Mouse (Mus musculus) T-helper 1 cell (primary cell): ENCODE measurements around the gene Glod4.

Experiments used
- in situ Hi-C: fragments of 300-600 bp; cut with MboI, MseI; formaldehyde crosslinking; loops from one replicate; pipeline ENCODE4 v1.15.1; 2025; ENCODE audit warnings: high pct_unique_total_duplicates

Glod4 gene

DNA sequence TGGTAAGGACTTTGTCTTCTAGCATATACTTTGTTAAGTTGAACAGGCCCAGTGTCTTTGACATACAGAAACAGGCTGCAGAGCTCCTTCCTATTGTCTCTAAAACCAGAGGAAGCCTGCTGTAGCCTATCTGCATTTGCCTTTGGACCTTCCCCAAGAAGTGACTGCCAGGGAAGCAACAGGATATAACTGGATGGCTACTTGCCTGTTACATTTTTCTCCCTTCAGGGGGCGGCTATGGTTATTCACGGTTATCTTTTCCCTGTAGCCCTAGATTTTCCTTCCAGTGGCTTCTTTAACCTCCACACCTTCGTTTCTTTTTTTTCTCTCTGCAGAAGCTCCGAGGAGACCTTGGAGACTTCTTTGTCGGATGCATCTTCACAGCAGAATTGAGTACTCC, 36.7 kb downstream of the Glod4 start:
- in situ Hi-C loops: no loop called here

DNA sequence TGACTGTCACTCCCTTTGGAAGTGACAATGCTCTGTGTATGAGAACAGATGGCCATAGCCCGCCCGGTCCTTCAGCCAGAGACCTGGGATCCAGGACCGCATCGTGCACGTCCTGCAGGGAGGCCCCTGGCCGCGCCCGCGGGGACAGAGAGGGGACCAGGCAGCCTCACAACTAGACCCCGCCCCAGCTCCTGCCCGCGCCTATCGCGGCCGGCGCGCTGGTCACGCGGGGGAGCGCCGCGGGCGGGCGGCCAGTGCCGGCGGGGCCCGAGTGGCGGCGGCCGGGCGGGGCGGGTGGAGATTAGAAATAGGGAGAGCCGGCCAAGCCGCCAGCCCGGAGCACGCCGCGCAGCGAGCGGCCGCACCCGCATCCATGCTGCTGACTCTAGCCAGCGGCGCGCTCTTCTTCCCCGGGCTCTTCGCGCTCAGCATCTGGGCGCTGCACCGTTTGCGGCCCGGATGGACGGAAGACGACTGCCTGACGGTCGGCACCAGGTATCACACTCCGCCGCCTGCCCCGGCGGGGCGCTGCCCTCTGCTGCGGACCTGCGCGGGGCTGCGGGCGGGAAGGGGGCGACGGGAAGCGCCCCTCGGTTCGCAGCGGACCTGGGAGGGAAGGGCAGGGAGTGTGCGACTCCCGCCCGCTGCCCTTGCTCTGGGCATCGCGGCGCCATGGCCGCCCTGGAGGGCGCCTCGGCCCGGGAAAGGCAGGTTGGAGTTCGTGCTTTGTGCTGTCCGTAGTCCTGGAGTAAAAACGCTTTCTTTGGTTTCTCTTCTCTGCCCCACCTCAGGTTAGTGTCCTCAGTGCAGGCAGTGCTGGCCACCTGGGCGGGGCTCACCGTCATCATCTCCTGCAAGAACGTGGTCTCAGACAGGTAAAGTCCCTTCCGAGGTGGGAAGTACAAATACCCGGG, 41.5 kb downstream of the Glod4 start:
- in situ Hi-C loops: no loop called here

DNA sequence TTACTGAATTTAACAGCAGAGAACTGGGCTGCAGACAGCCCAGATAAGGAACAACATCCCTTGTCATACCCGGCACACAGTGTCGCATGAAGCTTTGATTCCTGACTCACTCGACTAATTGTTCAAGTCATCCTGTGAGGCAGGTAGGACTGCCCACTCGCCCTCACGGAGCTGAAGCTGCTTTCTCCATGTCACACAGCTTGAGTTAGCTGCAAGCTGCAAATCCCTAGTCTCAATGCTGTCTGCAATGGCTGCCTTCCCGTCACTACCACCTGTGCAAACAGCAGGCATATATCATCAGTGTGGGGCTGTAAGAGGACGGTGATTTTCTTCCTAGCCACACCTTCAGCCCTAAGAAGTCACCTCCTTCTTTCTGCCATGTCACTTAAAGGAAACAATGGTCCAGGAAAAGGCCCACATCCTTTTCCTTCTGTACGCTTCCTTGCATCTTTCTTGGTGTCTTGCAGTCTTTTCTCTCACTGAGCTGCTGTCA, 46.5 kb downstream of the Glod4 start:
- in situ Hi-C loops: no loop called here

DNA sequence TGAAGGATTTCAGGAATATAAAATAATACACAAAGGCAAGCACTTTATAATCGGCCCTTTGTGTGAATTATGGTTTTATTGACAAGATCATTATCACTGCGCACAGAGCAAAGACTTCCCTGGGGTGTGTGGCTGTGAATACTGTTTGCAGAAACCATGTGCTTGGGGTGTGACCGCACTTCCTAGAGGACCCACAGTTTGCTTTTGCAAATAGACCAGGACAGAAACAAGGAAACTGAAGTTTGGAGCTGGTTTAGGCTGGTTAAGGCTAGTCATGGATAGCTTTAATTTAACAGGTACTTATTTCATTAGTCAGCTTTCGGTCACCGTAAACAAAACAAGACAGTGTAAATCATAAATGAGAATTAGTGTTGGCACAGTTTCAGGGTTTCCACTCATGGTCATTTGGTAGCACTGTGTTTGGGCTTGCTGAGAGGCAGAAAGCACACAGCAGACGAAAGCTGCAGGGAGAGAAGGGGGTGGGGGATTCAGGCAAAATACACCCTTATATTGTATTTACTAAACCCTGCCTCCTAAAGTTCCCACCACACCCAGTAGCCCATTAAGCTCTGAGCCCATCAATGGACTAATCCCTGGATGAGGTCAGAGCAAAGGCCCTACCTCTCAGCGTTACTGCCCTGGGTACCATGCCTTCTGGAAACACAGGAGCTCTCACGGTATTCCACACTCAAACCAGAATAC, 47.1 kb downstream of the Glod4 start:
- in situ Hi-C loops: no loop called here

DNA sequence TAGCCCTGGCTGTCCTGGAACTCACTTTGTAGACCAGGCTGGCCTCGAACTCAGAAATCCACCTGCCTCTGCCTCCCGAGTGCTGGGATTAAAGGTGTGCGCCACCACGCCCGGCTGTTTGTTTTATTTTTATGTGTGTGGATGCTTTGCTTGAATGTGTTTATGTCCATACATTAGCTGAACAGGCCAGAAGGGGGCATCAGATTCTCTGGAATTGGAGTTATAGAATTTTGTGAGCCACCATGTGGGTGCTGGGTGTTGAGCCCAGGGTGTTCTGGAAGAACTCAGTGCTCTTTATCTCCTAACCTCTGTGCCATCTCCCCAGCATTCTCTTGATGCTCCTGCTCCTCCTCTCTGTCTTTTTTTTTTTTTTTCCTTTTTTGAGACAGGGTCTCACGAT, 56.6 kb downstream of the Glod4 start:
- in situ Hi-C loops: no loop called here

DNA sequence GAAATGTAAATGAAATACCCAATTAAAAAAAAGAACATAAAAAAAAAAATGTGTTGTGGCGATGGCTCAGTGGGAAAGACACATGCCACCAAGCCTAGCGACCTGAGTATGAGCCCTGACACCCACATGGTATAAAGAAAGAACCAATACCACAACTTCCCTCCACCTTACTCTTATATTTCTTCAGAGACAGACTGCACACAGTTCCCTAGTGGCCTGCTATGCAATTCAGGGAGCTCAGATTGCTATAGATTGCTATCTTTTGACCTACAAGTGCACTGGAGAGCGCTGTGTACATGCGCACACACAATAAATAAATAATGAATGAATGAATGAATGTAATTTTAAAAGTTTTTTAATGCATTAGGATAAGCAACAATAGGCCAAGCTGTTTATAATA, 59.8 kb downstream of the Glod4 start:
- in situ Hi-C loops: no loop called here

DNA sequence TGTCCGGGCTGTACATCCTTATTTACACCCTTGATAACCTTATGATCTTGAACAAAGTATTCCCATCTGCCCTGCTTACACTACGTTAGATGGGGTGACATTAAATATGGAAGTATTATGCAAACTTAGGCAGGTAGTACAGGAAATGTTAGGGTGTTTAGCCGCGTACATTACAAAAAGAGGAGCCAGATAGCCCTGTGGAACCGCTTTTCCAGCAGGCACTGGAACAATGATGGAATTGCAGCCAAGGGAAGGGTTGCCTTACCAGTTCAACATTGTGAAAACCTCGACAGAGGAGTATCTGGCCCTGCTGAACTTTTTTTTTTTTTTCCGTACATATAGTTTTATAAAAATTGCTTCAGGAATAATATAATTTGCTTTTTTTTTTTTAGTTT, 63.4 kb downstream of the Glod4 start:
- in situ Hi-C loops: no loop called here

DNA sequence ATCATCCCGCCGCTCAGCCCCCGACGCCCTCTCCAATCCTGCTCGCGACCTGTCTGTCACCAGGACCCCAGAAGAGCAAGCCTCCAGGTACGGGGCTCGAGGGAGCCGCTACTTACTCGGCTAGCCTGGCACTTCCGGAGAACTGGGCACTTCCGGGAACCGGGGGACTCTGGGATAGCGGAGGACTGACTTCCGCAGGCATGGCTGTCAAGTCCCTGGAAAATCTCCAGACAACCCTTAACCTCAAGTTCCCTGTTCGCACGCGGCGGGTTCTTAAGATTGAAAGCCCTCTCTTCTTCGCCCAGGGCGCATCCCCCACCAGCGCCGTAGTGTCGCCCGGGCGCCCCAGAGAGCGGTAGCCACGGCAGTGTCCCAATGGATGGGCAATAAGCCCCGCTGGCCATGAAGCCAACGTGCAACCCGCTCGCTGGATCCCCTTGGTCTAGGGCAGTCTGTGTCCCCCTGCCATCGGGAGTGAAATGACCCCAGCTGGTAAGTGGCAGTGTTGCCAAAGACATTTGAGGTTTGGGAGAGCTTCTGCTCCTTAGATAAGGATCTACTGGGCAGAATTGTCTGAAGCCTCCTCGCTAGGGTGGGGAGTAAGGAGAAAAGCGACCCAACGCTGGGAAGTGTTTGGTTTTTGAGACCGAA, 63.9 kb downstream of the Glod4 start, which contains the start of the genes Vps53 and Fam57a:
Gene Vps53 (minus strand): TSS at position 153 of the 651 bp plus-strand sequence.
Gene Fam57a (plus strand): TSS at position 177 of the 651 bp plus-strand sequence.
- in situ Hi-C loops: no loop called here

DNA sequence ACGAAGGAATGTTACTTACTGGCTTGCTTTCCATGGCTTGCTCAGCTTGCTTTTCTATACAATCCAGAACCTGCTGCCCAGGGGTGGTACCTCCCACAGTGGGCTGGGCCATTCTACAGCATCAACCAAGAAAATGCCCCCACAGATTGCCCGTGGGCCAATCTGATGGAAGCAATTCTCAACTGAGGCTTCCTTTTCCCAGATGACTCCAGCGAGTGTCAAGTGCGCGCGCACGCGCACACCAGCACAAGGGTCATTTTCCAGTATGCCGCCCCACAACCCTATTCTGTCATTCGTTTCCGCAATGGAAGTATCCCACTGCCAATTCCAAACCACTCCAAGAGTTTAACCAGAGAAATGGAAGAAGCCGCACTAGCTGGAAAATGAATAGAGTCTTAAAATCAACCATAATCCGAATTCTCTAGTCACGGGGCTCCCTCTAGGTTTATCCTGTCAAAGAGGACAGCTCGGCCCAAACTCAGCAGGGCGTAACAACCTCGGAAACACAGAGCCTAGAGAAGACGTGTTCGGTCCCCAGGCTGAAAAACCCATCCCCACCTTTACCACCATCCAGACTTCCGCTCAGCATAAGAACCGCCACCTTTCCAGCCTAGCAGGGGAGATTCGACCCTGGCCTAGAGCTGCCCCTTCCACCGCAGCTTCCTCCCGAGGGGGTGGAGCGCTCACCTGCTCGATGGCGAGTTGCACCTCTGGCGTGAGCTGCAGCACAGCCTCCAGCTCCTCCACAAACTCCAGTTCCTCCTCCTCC, 64.6 kb downstream of the Glod4 start:
- in situ Hi-C loops: no loop called here

DNA sequence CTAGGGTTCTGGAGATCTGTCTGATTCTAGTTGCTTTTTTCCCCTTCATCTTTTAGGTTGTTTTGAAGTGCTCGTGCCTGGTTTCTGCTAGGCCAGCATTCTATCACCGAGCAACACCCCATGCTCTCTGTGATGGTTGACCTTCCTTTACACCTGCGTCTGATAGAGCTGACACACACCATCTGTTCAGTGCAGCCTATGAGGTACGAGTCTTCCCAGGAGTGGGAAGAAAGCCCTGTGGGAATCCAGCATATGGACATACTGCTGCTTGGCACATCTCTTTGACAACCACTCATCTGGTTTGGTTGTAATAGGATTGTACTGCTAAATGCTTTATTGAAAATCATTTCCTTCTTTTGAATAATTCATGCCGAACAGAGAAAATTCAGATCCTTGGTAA, 73.3 kb downstream of the Glod4 start:
- in situ Hi-C loops: no loop called here

DNA sequence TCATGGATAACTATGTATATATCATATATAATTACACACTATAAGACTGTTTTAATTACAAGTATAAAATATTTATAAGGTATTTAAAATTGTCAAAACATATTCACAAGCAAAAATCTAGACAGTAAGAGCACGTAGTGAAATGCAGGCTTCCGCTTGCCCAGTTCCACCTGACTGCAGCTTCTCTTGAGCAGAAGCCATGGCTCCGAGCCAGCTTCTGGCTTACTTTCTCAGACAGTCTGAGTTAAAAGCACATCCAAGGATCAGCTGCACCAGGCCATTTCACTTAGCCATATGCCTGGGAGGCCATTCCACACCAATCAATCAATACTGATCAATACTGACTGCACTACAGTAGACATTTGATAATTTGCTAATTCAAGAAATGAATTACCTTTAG, 74.5 kb downstream of the Glod4 start:
- in situ Hi-C loops: loop anchor here (5.0 kb wide), 1 partner anchor 82 kb away; no protein-coding TSS in a partner anchor

DNA sequence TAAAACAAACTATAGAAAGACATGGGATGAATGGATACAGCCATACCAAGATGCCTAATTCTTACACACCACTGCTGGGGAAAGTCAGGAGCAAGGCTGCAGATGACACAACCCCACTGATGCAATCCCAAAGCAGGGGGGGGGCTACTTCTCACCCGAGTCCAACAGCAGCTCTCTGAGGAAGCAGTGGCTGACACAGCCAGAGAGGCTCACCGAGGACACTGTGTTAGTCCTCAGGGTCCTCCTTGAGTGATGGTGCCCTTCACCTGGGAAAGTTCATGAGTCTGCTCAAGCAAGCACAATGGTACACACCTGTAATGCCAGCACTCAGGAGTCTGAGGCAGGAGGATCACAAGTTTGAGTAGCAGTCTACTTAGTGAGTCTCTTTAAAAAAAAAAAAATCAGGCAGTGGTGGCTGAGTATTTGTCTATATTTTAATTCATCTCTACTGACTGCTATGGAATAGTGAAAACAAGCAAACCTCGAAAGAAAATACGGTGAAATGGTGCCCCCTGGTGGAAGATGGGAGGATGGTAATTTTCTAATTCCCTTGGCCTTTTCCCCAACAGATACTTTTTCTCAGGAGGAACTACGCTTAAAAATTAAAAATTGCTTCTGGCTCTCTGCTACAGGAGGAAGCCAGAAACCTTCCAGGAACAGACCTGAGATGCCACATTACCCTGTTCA, 76.3 kb downstream of the Glod4 start:
- in situ Hi-C loops: loop anchor here (5.0 kb wide), 1 partner anchor 80 kb away; no protein-coding TSS in a partner anchor

DNA sequence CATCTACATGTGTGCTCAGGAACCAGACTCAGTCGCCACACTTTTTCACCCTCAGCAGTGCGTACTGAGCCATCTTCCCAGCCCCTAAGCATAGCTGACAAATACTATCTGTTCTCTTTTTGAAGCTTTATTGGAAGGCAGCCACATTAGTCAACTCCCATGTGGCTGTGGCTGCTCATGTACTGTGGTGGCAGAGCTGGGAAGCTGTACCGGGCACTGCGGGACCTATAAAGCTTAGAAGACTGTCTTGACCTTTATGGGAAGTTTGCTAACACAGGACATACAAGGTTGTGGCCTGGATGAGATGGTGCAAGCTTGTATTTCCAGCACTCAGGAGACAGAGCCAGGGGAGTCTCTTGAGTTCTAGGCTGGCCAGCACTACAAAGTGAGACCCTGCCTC, 76.9 kb downstream of the Glod4 start:
- in situ Hi-C loops: loop anchor here (5.0 kb wide), 1 partner anchor 79 kb away; no protein-coding TSS in a partner anchor

DNA sequence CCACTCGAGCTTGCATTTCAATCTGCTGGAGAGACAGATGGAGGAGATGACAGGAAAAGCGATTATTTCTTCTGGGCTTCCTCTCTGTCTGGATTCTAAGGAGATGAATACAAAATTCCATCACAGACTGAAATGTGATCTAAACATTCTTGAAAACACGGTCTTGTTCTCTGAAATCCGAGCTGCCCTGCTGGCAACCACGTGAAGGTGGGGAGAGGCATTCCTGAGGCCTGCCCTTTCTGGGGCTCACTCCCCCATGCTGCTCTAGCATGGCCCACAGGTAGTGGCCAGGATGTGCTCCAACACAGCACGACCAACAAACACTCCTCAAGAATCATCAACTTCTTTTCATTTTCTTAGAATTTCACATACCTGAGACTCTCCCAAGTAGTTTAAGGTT, 83.3 kb downstream of the Glod4 start:
- in situ Hi-C loops: no loop called here

DNA sequence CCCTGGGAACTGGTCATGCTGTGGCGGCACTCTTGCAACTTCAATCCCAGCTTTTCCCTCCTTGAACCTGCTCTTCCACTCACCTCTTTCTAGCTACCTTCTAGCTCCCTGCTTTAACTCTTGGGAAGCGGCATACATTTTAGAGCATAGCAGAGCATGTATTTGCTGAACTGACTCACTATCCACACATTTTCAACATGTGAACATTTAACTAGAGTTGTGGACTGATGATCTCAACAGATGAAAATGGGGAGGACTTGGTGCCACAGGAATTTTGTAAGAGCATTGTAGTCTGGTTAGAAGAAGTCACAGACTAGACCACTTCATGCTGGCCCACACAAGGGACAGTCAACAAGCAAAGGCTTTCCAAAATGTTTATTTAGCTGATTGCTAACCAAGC, 85.2 kb downstream of the Glod4 start:
- in situ Hi-C loops: no loop called here

DNA sequence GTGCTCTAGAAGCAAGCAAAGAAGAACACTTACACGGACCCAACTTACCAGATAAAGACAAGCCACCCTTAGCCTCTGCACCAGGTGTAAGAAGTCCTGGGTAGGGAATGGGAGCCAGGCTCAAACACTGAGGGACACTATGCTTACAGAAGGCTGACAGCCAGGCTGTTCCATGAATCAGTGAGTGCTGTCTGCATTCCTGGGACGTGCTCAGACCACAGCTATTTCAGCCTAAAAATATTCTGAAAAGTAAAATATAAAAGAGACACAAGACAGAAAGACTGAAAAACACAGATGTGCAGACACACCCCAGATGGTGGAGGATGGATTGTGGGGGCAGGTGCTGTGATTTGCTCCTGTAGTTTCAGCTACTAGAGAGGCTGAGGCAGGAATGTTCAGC, 88.7 kb downstream of the Glod4 start:
- in situ Hi-C loops: no loop called here

DNA sequence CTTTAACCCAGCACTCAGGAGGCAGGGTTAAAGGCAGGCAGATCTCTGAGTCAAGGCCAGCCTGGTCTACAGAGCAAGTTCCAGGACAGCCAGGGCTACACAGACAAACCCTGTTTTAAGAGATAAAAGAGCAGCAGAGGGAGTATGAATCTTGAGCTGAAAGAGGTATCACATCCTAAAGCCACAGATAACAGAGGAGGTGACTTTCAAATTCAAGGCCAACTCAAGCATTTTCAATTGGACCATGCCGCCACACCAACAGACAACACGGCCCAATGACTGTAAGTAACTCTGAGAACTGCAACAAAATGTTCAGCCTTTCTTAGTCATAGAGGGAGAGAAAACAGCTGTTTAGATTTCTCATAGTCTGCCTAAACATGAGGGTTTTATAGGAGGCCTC, 89.3 kb downstream of the Glod4 start:
- in situ Hi-C loops: no loop called here

DNA sequence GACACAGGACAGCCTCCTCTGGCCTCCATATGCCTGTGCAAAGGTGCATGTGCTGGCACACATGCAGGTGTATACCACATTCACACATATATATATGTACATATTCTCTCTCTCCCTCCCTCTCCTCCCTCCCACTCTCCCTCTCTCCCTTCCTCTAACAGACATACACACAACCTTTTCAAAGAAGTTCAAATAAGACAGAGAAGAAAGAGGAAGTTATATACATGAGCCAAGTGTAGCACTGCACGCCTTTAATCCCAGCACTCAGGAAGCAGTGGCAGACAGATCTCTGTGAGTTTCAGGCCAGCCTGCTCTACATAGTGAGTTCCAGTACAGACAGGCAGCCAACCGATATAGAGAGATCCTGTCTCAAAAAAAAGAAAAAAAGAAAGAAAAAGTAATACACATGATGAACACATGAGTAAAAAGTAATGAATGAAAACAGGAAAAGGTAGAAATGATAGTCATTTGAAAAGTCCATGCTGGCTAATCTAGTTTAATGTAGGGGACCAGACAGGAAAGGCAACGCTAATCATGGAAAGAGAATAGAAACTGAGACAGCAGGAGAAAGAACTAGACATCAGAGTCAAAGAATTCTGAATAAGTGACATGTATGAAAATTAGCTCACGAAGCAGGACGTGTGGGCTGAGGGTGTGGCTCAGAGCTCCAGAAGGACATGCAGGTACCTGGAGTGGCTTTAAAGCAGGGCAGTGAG, 90.1 kb downstream of the Glod4 start:
- in situ Hi-C loops: no loop called here

DNA sequence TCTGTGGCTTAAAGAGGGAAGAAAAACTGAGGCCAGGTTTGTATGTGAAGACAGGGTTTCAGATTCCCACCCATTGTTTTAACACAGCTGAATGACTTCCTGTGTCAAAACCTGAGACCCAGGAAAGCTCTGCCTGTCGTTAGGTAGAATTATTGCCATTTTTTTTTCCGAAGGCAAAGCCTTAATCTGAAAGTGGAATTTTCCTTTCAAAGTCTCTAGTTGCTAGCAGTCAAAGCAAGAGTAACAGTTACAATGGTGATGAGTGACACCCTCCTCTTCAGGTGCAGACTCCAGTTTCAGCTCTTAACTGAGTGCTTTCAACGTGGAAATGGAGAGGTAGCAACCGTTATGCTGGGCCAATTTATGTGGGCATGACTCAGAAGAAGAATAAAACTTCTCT, 92.5 kb downstream of the Glod4 start:
- in situ Hi-C loops: no loop called here
